In the genomic region with DNA sequence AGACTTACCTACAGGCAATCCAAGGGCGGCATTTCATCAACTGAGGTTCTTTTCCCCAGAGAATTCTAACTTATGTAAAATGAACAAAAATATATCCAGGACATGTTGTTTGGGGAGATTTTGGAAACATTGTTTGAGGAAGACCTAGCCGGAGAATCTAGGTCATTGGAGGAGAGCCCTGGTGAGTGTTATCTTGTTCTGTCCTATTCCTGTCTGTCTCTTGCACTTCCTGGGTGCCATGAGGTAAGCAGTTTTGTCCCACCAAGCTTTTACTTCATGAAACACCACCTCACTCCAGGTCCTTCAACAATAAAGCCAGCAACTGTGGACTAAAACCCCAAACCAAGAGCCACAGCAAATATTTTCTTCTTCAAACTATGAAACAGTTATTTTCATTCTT, we compare ENCODE assay signal across 19 mouse cellular contexts.
"Had no signal": no experiment of that assay in that cellular context is flagged by ENCODE, and none has a peak within 500 bp of the region (broad histone marks: within the 10 kb centered on the region; RNA-seq: fewer than 3 reads in every experiment).

No protein-coding gene starts in this region.

- H3K9ac ChIP-seq: lung, embryonic 14.5 days; midbrain, embryonic 12.5 days; neural tube, embryonic 13.5 days; neural tube, embryonic 15.5 days had no signal

- H3K4me3 ChIP-seq: midbrain, embryonic 10.5 days; midbrain, embryonic 12.5 days; myocyte; neural tube, embryonic 13.5 days; neural tube, embryonic 15.5 days had no signal

- H3K9me3 ChIP-seq: midbrain, embryonic 10.5 days; midbrain, embryonic 12.5 days; neural tube, embryonic 13.5 days; neural tube, embryonic 15.5 days had no signal

- H3K4me2 ChIP-seq: lung, embryonic 14.5 days; midbrain, embryonic 12.5 days; neural tube, embryonic 13.5 days; neural tube, embryonic 15.5 days had no signal

- H3K4me1 ChIP-seq: midbrain, embryonic 10.5 days; midbrain, embryonic 12.5 days; neural tube, embryonic 13.5 days; neural tube, embryonic 15.5 days had no signal

- H3K27ac ChIP-seq: midbrain, embryonic 10.5 days; midbrain, embryonic 12.5 days; neural tube, embryonic 13.5 days; neural tube, embryonic 15.5 days had no signal

- DNase-seq: lung, adult 18-20 months; lung, embryonic 14.5 days; lung, postnatal 10 days; lung, postnatal 4 days; midbrain, embryonic 14.5 days; retina, postnatal 1 day; right cerebral cortex, adult 18-20 months; right cerebral cortex, postnatal 25 days; right cerebral cortex, postnatal 4 days; spleen, adult 18-20 months; thymus, adult 18-20 months; thymus, postnatal 14 days; thymus, postnatal 36 days had no signal

- H3K27me3 ChIP-seq: midbrain, embryonic 12.5 days; neural tube, embryonic 13.5 days; neural tube, embryonic 15.5 days had no signal

- H3K36me3 ChIP-seq: midbrain, embryonic 10.5 days; midbrain, embryonic 12.5 days; neural tube, embryonic 13.5 days; neural tube, embryonic 15.5 days had no signal

- ATAC-seq: midbrain, embryonic 16.5 days had no signal
